Mouse (Mus musculus): ENCODE measurements around the gene Dcun1d2. TPM values are rescaled to one million over a fixed set of nuclear protein-coding genes. Genes with fewer than 3 reads are reported as not detected.

Gene Dcun1d2
- polyA plus RNA-seq, 1 experiment from 2014 or later = 40.8 TPM

DNA sequence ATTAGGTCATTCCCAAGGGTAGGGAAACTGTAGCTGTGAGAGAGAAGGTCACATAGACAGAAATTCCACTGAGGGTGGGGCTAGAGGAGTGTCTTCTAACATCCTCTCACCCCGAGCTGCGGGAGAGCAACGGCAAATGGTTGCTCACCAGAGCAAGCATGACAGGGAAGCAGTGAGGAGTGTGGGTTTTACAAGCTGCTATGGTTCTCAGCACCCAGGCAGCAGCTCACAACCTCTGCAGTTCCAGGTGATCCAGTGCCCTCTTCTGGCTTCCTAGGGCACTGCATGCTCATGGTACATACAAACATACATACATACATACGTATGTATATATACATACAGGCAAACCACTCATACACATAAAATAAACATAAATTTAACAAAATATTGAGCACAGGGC lies 18.0 kb upstream of the Dcun1d2 start:
- Histone ChIP-seq H3K4me1 (replicated peaks; ENCODE audit: control insufficient read depth, insufficient read depth, low read length) (no peaks in the 10 kb centered on the region), H3K36me3 (ENCODE audit: control insufficient read depth, insufficient read depth) (peaks cover 19% of the 10 kb centered on the region), H3K4me2 (ENCODE audit: low read length) (no peak overlapping the region), H3K9me3 (ENCODE audit: control insufficient read depth, low read length) (no peaks in the 10 kb centered on the region), H3K27ac (ENCODE audit: low read length) (no peak overlapping the region), H3K4me3 (replicated peaks; ENCODE audit: low read length) (no peak overlapping the region), H3K9ac (replicated peaks; ENCODE audit: low read depth, low read length) (no peak overlapping the region), H3K27me3 (replicated peaks; ENCODE audit: control insufficient read depth, insufficient read depth, low read length) (no peaks in the 10 kb centered on the region)
- 98% methylated on average over 4 of the region's 4 CpGs for WGBS
- no peak for ATAC-seq

DNA sequence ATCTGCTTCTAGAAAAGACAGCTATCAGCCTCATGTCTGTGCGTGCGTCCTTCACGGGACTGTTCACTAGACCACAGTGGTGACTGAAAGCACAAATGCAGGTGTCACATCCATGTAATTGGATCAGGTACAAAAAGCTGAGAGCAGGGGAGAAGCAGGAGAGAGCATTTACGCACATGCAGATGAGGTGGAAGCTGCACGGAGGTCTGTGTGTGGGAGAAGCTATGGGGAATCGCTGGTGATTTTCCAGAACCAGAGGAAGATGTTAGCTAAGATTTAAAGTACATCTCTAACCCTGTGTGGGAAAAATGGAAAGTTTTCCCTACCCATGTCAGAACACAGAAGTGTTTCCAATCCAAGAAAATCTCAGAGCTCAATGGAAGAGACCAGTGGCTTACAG lies 17.5 kb upstream of the Dcun1d2 start:
- Histone ChIP-seq H3K4me1 (replicated peaks; ENCODE audit: control insufficient read depth, insufficient read depth, low read length) (no peaks in the 10 kb centered on the region), H3K9me3 (ENCODE audit: control insufficient read depth, low read length) (no peaks in the 10 kb centered on the region), H3K36me3 (ENCODE audit: control insufficient read depth, insufficient read depth) (peaks cover 20% of the 10 kb centered on the region), H3K27me3 (replicated peaks; ENCODE audit: control insufficient read depth, insufficient read depth, low read length) (no peaks in the 10 kb centered on the region), H3K4me2 (ENCODE audit: low read length) (no peak overlapping the region), H3K4me3 (replicated peaks; ENCODE audit: low read length) (no peak overlapping the region), H3K27ac (ENCODE audit: low read length) (no peak overlapping the region), H3K9ac (replicated peaks; ENCODE audit: low read depth, low read length) (no peak overlapping the region)
- no peak for ATAC-seq
- WGBS = 94% methylated on average over 6 of the region's 6 CpGs

DNA sequence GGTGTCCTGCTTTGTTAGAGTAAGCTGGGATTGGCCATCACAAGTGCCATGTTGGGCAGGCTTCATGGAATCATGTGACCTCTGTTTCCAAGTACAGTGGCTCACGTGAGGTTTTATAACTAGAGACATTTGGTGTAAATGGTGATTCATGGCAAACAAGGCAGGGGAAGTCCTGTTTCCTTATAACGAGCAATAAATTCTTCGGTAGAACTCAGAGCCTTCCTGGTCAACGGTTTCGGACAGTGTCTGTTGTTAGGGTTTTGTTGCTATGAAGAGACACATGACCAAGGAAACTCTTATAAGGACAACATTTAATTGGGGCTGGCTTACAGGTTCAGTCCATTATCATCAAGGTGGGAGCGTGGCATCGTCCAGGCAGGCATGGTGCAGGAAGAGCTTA lies 13.1 kb upstream of the Dcun1d2 start:
- WGBS = 93% methylated on average over 7 of the region's 7 CpGs
- Histone ChIP-seq H3K9me3 (ENCODE audit: control insufficient read depth, low read length) (no peaks in the 10 kb centered on the region), H3K9ac (replicated peaks; ENCODE audit: low read depth, low read length) (no peak overlapping the region), H3K4me1 (replicated peaks; ENCODE audit: control insufficient read depth, insufficient read depth, low read length) (no peaks in the 10 kb centered on the region), H3K27me3 (replicated peaks; ENCODE audit: control insufficient read depth, insufficient read depth, low read length) (no peaks in the 10 kb centered on the region), H3K4me3 (replicated peaks; ENCODE audit: low read length) (no peak overlapping the region), H3K36me3 (ENCODE audit: control insufficient read depth, insufficient read depth) (peaks cover 41% of the 10 kb centered on the region), H3K27ac (ENCODE audit: low read length) (no peak overlapping the region), H3K4me2 (ENCODE audit: low read length) (no peak overlapping the region)
- ATAC-seq = no peak

DNA sequence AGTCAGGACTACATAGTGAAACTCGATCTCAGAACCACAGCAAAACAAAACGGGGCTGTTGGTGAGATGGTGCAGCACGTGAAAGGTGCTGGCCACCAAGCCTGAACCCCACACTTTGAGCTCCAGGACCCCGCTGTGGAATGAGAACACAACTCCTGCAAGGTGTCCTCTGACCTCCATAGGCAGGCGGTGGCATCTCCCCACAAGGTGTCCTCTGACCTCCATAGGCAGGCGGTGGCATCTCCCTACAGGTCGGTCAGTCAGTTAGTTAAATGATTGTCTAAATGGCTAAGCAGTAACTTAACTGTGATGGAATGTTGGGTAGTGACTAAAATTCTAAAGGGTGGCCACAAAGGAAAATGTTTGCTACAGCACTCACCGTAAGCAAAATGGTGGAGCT lies 11.6 kb upstream of the Dcun1d2 start:
- no peak for ATAC-seq
- Histone ChIP-seq H3K27ac (ENCODE audit: low read length) (no peak overlapping the region), H3K9ac (replicated peaks; ENCODE audit: low read depth, low read length) (no peak overlapping the region), H3K4me3 (replicated peaks; ENCODE audit: low read length) (no peak overlapping the region), H3K4me1 (replicated peaks; ENCODE audit: control insufficient read depth, insufficient read depth, low read length) (no peaks in the 10 kb centered on the region), H3K27me3 (replicated peaks; ENCODE audit: control insufficient read depth, insufficient read depth, low read length) (no peaks in the 10 kb centered on the region), H3K4me2 (ENCODE audit: low read length) (no peak overlapping the region), H3K36me3 (ENCODE audit: control insufficient read depth, insufficient read depth) (peaks cover 41% of the 10 kb centered on the region), H3K9me3 (ENCODE audit: control insufficient read depth, low read length) (no peaks in the 10 kb centered on the region)
- over 99% methylated on average over 8 of the region's 8 CpGs for WGBS

DNA sequence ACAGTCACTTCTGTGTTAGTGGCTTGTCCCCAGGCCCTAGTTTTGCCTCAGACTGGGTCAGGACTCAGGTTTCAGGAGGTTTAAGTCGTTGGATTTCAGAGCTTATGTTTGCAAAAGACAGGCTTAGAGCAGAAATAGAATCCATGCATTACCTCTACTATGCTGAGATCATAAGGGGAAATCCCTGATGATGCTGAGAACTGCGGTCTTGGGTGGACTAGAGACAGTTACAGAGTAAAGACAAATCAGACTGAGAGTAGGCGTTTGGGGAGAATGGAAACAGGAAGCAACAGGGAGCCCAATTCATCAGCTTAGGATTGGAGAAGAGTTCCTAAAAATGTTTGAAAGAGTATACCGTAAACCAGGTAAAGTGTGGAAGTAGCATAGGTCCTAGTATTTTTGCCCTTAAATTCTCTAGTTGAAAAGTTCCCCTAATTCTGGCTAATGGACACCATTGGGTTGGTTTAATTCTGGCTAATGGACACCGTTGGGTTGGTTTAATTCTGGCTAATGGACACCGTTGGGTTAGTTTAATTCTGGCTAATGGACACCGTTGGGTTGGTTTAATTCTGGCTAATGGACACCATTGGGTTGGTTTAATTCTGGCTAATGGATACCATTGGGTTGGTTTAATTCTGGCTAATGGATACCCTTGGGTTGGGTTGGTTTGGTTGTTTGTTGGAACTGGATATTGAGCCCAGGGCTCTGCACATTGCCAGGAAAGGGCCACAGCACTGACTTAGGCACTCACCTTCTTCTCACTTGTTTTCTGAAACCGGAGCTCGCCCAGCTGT lies 5.9 kb upstream of the Dcun1d2 start:
- H3K27ac ChIP-seq (ENCODE audit: low read length) = no peak overlapping the region
- H3K27me3 ChIP-seq (replicated peaks; ENCODE audit: control insufficient read depth, insufficient read depth, low read length) = no peaks in the 10 kb centered on the region
- 96% methylated on average over 9 of the region's 9 CpGs for WGBS
- H3K36me3 ChIP-seq (ENCODE audit: control insufficient read depth, insufficient read depth) = peaks cover 27% of the 10 kb centered on the region
- no peak overlapping the region for H3K4me3 ChIP-seq (replicated peaks; ENCODE audit: low read length)
- no peak for ATAC-seq
- no peaks in the 10 kb centered on the region for H3K9me3 ChIP-seq (ENCODE audit: control insufficient read depth, low read length)
- no peak overlapping the region for H3K9ac ChIP-seq (replicated peaks; ENCODE audit: low read depth, low read length)
- peaks cover 5% of the 10 kb centered on the region for H3K4me1 ChIP-seq (replicated peaks; ENCODE audit: control insufficient read depth, insufficient read depth, low read length)
- no peak overlapping the region for H3K4me2 ChIP-seq (ENCODE audit: low read length)

DNA sequence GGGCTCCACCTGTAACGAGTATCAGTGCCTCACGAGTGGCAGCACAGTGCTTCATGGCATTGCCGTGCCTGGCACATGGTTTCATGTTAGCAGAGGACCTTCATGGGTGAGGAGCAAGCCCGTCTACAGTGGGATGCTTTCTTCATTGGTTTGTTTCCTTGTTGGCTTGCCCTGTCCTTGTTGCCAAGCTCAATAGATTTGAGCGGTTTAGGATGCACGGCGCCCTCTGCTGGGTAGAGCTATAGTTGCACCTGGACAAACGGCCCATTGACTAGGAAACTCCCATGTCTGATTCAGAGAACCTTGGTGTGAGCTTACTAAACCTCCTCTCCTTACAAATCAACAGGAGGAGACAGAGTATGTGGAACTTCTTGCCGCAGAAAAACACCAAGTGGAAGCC lies 4.4 kb upstream of the Dcun1d2 start:
- WGBS = 26% methylated on average over 9 of the region's 9 CpGs
- no peak for ATAC-seq
- Histone ChIP-seq H3K36me3 (ENCODE audit: control insufficient read depth, insufficient read depth) (peaks cover 21% of the 10 kb centered on the region), H3K4me1 (replicated peaks; ENCODE audit: control insufficient read depth, insufficient read depth, low read length) (peaks cover 10% of the 10 kb centered on the region), H3K9ac (replicated peaks; ENCODE audit: low read depth, low read length) (no peak overlapping the region), H3K4me2 (ENCODE audit: low read length) (no peak overlapping the region), H3K4me3 (replicated peaks; ENCODE audit: low read length) (no peak overlapping the region), H3K27me3 (replicated peaks; ENCODE audit: control insufficient read depth, insufficient read depth, low read length) (no peaks in the 10 kb centered on the region), H3K9me3 (ENCODE audit: control insufficient read depth, low read length) (no peaks in the 10 kb centered on the region), H3K27ac (ENCODE audit: low read length) (no peak overlapping the region)

DNA sequence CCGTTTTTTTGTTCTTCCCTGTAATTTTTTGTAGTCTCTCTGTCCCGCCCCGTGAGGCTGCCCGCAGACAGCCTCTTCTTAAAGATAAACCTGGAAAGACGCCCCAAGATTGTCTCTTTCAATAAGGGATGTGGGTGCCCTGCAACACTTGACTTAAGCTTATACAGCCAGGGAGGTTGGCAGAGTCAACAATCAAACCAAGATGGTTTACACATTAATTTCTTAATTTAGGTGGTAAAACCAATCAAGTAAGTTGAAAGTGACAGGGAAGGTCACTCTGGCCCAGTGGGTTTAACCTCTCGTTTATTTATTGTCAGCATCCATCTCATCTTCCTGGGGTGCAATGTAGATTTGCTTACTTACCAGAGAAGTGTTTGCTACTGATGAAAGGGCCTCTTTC lies 715 bp upstream of the Dcun1d2 start:
- H3K9ac ChIP-seq (replicated peaks; ENCODE audit: low read depth, low read length) = peak overlapping the region; percentile 88
- no peak for ATAC-seq
- no peak overlapping the region; the same call in 1 of the 2 replicates for H3K27ac ChIP-seq (ENCODE audit: low read length)
- 4% methylated on average over 6 of the region's 6 CpGs for WGBS
- H3K36me3 ChIP-seq (ENCODE audit: control insufficient read depth, insufficient read depth) = peaks cover 4% of the 10 kb centered on the region; the same call in 1 of the 2 replicates
- H3K9me3 ChIP-seq (ENCODE audit: control insufficient read depth, low read length) = no peaks in the 10 kb centered on the region
- peak overlapping the region; percentile 75 for H3K4me2 ChIP-seq (ENCODE audit: low read length)
- peak overlapping the region; percentile 82 for H3K4me3 ChIP-seq (replicated peaks; ENCODE audit: low read length)
- H3K4me1 ChIP-seq (replicated peaks; ENCODE audit: control insufficient read depth, insufficient read depth, low read length) = peaks cover 19% of the 10 kb centered on the region
- H3K27me3 ChIP-seq (replicated peaks; ENCODE audit: control insufficient read depth, insufficient read depth, low read length) = no peaks in the 10 kb centered on the region

DNA sequence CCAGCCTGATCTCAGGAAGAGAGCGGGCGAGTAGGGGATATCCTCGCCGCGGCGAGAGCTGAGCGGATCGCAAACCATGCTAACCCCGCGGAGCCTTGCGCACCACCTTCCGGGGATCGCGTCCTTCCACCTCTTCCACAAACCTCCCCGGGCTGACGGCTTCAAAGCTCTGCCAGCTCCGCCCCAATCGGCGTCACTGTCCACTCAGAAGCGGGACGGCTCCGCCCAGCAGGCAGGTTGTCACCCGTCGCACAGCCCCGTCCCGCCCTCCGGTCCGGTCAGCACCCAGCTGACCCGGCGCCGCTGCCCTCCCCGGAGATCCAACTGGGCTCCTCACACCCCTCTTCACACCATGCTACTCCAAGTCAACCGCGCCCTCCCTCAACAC lies 633 bp downstream of the Dcun1d2 start:
- peak; percentile 65; the same call in 1 of the 2 replicates for ATAC-seq
- 0% methylated on average over 31 of the region's 34 CpGs for WGBS
- Histone ChIP-seq H3K4me3 (replicated peaks; ENCODE audit: low read length) (peak overlapping the region; percentile 82), H3K9me3 (ENCODE audit: control insufficient read depth, low read length) (no peaks in the 10 kb centered on the region), H3K4me2 (ENCODE audit: low read length) (peak overlapping the region; percentile 97), H3K27ac (ENCODE audit: low read length) (peak overlapping the region; percentile 88), H3K9ac (replicated peaks; ENCODE audit: low read depth, low read length) (peak overlapping the region; percentile 88), H3K27me3 (replicated peaks; ENCODE audit: control insufficient read depth, insufficient read depth, low read length) (no peaks in the 10 kb centered on the region), H3K4me1 (replicated peaks; ENCODE audit: control insufficient read depth, insufficient read depth, low read length) (peaks cover 19% of the 10 kb centered on the region), H3K36me3 (ENCODE audit: control insufficient read depth, insufficient read depth) (no peaks in the 10 kb centered on the region)

DNA sequence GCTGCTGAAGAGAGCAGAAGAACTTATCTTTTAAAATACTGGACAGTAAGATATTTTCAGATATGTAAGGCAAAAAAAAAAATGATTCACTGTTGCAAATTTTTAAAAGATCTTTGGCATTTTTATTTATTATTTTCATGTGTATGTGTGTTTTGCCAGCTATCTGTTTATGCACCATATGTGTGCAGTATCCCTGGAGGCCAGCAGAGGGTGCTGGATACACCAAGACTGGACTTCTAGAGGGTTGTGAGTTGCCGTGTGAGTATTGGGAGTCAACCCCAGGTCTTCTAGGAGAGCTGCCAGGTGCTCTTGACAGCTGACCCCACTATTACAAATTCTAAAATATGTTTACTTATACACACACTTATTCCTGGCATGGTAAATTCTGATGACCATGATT lies 4.7 kb downstream of the Dcun1d2 start:
- 86% methylated on average over 1 of the region's 1 CpGs for WGBS
- Histone ChIP-seq H3K27me3 (replicated peaks; ENCODE audit: control insufficient read depth, insufficient read depth, low read length) (no peaks in the 10 kb centered on the region), H3K4me1 (replicated peaks; ENCODE audit: control insufficient read depth, insufficient read depth, low read length) (peaks cover 10% of the 10 kb centered on the region), H3K4me3 (replicated peaks; ENCODE audit: low read length) (no peak overlapping the region), H3K27ac (ENCODE audit: low read length) (no peak overlapping the region), H3K9me3 (ENCODE audit: control insufficient read depth, low read length) (no peaks in the 10 kb centered on the region), H3K9ac (replicated peaks; ENCODE audit: low read depth, low read length) (no peak overlapping the region), H3K36me3 (ENCODE audit: control insufficient read depth, insufficient read depth) (0 out of 2 replicates have a peak, but pooled peaks cover 2% of the 10 kb centered on the region), H3K4me2 (ENCODE audit: low read length) (no peak overlapping the region)
- ATAC-seq = no peak

All from forebrain, embryonic 16.5 days (tissue).